Mouse (Mus musculus) heart, adult 2 months (tissue): ENCODE measurements around the gene Cyp3a11.
"Not testable (repeated sequence)": the region's sequence is repeated elsewhere in the genome, so short reads cannot be mapped to it uniquely, and the experiment has no call there.

Experiments used
- CTCF ChIP-seq: fragments of 200-600 bp; IDR thresholded peaks from 2 replicates; pipeline ENCODE4 v1.8.1; 2022; ENCODE audit warnings: antibody characterized with exemption, mild to moderate bottlenecking, moderate library complexity
- EP300 ChIP-seq: fragments of 200-500 bp; IDR thresholded peaks from 2 replicates; pipeline ENCODE4 v1.6.1; 2011; ENCODE audit warnings: low read depth, low read length, control low read depth; ENCODE audit not compliant: insufficient read depth
- POLR2A ChIP-seq: fragments of 200-500 bp; IDR thresholded peaks from 2 replicates; pipeline ENCODE4 v1.6.1; 2011; ENCODE audit warnings: mild to moderate bottlenecking, low read depth, low read length, control low read depth; ENCODE audit not compliant: insufficient read depth

DNA sequence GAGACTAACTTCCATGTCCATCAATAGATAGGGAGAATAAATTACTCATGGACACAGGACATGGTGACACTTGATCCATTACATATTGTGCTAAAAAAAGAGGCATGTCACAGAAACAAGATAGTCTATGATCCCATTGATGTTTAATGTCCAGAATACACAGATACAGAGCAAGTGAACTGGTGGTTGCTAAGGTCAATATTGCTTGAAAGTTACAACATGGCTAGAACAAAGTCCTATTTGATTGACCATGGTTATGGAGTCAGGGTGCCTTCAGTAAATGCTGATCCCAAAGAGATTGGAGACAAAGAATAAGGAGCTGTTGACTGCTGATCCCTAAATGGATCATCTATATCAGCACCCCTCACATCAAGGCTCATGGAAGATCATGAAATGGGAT is 12.3 kb downstream of the Cyp3a11 start:
- TF ChIP-seq CTCF, POLR2A, EP300: not testable (repeated sequence)
